Mouse (Mus musculus): ENCODE measurements around the gene Fmnl2.

DNA sequence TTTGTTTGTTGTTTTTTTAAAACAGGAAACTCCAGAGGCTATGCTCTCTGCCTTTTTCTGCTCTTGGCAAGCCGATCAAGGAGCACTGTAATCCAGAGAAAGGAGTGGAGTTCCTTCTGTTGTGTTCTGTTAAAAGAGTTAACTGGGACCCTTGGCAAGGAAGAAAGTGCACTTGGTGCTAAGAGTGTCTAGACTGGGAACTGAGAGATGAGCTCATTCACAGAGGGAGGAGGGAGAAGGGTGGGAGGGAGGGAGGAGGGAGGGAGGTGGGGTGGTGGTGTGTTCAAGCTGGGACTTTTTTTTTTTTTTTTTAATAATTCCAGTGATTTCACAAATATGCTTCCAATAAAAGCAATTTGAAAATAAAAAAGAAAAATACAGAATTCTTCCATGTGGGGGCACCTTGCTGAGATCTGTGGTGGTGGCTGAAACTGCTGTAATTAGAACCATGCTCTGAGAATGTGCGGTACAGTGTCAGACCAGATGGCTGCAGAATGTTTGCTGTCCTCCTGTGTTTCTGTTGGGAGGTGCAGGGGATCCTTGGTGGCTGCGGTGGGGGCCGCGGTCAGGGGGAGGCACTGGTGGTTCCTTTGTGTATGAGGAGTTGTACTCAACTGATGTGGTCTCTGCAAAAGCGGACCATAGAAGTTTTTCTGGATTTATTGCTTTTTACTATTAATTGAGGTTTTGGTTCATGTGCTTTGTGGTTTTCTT is 43.8 kb downstream of the Fmnl2 start:
- TF ChIP-seq EP300 (IDR thresholded peaks at IDR 0.05) (no peak), CTCF (IDR thresholded peaks at IDR 0.05) (no peak)
